Mouse (Mus musculus): Measurements from ENCODE around the gene Col15a1.

Col15a1 gene

DNA sequence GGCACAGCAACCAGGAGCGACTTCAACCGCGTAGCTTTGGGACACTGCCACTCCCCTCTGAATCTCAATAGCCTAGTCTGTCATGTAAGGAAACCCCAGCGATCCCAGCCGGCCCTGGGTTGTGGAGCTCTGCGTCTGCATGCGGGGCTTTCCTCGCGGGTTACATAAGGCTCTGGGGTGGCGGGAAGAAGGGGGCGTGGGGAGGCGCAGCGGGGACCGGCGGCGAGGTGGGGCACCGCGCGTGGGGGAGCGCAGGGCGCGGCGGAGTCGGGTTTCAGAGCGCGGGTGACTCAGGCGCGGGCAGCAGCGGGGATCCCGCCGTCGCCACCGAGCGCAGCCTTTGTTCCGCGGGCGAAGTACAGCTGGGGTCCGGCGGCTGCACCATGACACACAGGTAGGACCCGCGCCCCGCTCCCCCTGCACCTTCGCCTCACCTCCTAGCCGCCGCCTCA is at the start of gene Col15a1:
Col15a1 (plus strand) TSS at position 193 of the 452 bp plus-strand sequence.
- DNase-seq = peak; percentile 47

DNA sequence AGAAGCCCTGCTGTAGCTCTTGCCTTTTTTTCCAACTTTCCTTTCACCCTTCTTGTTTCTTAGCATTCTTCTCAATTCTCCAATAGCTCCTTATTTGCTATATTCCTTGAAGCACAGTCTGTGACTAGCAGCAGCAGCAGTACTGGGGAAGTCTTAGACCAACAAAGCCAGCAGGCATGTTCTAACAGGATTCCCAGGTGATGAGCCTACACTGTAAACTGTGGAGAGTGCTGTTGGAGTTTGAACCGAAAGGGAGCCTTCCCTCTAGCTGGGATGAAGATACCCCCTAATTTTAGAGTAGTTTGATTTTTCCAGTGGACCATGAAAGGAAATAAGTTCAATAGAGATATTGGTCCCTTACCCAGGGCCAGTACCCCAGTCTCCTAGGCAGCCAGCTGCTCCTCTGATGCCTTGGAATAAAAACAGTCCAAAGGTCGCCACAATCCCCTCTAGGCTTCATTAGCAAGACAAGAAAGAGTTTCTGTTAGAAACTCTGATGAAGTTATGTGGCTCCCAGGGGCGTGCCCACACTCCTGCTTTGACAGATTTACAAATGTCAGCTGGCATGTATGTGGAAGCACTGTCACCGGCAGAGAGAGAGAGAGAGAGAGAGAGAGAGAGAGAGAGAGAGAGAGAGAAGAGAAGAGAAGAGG is 46.7 kb upstream of the Col15a1 start:
- DNase-seq = peak; percentile 66

DNA sequence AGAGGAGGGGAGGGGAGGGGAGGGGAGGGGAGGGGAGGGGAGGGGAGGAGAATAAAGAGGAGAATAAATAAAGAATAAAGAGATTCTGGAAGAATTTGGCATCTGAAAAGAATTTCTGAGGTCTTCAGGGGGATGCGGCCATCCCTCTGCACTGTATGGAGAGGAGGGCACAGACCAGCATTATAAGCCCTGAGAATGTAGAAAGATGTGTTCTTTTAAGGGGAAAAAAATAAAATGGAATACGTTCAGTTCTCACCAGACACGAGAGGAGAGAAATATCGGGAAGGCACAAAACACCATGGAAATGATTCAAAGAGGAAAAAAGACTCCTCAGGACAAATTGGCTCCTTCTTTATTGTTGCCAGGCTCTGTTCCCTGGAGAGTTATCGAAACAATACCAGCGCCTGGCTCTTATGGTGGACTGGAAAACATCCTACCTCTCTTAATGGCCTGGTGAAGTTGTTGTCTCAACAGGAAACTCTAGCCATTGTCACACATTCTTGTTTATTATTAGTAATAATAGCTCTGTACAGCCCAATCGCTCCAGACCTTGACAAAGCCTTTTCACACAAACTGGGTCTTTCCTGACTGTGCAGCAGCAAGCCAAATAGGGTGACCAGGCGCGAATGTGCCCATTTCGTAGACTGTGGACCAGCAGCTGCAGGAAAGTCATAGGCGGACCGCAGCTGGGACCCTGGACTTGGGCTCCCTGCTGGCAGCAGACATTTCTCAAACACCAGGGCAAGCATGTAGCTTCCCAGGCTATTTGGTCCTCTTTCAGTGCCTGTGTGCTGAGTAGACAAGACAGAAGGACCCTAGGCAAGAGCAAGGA is 46.0 kb upstream of the Col15a1 start:
- no peak for DNase-seq

DNA sequence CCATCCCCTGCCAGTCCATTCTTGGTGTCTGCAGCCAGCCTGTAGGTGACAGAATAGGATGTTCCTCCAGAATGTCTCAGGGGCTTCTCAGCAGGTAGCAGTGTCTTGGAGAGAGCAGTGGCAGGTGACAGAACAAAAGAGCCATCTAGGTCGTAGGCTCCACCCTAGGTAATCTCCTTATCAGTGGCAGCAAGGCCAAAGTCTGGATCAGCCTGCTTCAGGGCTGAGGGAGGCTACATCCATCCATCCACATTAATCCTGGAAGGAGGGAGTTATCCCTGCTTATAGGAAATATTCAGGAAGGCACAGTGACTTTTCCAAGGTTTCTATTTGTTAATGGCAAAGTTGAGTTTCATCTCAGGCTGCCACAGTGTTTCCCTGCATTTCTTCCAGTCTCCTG is 35.6 kb upstream of the Col15a1 start:
- no peak for DNase-seq

DNA sequence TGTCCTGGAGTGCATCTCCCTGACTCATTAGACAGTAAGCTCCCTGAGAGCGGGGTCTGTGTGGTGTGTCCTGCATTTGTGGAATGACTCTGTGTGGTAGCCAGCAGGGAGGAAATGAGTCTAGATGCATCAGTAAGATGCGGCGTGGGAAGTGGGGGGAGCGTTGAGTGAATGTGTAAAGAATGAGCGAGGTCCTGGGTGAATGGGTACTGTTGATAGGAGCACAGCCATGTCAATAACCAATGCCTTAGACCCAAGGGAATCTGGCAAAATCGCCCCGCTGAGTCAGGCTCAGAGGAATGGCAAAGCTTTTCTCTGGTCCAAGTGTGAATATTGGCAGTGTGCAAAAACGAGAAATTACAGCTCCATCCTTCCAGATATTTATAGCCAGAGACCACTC is 30.9 kb upstream of the Col15a1 start:
- no peak for DNase-seq

DNA sequence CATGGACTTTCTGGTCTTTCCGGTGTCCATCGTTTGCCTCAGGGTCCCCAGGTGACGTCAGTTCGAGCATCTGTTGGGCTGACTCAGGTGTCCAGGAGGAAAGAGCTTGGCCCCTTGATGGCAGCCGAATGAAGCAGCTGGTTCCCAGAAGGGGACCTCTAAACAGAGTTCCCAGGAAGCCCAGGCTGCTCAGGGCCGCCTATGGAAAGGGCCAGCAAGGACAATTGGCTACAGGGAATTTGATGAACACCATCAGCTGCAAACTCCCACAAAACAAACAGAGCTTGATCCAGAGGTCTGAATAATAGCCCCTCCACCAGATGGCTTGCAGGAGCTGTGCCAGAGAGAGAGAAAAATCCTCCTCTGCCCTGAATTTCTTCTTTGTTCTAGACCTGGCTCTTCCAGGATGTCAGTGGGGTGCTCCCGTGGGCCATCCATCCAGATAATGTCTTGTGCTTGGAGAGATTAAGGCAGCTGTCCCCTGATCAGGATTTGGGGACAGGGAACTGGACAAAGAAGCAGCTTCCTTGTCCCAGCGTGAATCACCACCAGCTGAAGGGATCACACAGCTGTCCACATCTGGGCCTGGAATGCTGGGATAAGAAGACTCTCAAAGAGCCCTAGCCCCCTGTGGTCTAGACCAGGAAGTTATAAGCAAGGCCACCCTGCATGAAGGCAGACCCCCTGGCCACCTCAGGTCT is 29.6 kb upstream of the Col15a1 start:
- no peak for DNase-seq

DNA sequence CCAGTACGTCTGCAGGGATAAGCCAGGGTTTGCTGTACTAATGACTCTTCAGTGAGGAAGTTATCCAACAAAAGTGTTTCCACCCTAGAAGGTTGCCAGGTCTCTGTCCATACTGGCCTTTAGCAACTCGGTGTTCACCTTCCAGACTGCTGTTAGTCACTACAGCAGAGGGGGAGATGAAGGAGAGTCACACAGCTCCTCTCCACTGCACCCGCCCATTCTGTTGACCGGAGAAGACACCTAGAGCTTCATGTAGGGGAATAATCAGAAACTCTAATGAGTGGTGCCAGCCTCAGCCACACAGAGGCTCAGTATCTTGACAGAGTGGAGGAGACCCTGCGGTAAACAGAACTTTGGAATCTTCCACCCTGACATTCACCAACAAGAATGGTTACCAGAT is 28.4 kb upstream of the Col15a1 start:
- DNase-seq = no peak

DNA sequence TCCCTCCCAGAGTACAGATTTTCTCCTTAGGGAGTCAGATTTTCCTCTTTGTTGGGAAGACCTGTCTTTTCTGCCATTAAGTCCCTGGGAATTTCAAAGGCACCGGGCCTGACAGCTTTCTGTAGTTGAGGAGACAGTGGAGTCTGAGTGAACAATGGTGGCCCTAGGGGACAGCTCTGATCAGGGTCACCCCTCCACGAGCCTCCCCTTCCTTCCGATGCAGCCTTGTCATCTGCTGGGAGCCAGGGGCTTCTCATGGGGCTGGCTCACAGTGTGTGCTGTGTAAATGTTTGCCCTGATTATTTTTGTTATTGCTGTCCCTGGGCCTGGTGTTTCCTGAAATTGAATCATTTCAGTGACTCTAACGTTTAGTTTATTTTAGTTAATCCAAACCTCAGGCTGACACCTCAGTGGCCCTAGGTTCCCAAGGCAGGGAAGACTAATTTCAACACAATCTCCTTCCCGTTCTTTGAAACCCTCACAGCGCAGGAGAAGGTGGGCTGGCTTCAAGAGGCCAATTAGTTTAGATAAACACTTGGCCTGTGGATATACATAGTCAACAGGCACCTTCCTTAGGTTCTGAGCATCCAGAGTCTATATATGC is 23.8 kb upstream of the Col15a1 start:
- no peak for DNase-seq

DNA sequence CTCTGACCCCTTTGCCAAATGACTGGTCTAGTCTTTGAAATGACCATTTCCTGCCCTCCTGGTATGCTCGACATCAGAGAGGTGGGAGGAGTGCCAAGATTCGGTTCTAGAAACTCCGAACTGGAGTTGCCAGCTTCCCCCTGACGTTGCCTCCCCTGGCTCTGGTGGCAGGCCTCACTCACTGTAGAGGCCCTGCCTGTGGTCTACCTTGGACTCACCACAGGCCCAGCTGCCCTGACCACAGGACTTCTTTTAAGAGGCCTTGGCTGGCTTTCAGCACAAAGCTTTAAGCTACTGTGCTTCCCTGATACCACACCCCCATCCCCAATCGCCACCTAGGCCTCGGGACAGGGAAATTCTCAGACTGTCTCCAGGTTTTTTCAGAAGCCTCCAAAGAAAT is 21.4 kb upstream of the Col15a1 start:
- DNase-seq = no peak

DNA sequence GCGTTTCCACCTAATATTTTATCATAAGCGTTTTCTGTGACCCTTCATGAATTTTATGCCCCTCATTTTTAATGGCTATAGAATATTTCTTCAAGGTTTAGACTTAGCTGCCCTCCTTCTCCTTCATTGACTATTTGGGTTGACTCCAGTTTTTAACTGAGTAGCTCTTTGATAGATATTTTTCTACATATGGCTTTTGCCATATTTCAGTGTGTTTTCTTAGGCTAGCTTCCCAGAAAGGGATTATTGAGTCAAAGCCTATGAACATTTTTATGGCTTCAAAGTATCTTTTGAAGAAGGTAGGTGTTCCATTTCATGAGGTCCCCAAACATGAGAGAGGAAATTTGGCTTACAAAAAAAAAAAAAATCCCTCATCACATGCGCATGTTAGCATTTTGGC is 11.8 kb upstream of the Col15a1 start:
- DNase-seq = no peak

DNA sequence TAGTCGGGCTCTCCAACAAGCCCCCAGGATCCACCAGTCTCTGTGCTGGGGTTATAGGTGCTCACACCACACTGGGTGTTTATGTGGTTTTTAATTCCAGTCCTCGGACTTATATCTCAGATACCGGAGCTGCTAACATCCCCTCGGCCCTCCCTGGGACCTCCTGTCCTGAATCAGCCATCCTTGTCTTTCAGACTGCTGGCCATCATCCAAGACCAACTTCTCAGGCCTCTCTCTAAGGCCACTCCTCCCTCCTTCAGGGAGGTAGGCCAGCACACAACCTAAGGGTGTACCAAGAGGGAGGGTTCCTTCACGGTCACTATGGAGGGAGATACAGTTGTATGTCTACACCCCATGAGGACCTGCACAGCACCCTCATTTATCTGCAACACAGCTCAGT is 4.3 kb upstream of the Col15a1 start:
- no peak for DNase-seq

DNA sequence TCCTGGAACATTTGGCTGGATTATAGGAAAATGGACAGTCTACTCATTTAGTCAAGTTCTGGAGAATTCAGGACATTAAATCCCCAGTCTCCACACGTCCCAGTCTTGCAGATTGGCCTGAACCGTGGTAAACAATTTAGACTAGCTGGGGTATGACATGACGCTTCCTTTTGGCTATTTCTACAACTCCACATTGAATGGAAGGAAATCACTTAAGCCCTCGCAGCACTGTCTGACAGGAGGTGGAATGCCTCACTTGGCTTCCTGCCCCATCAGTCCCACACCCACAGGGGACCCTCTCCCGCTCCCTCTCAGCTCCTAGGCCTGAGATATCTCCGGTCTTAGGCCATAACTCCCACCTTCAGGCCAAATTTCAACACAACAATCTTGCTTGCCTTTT is 2.1 kb upstream of the Col15a1 start:
- DNase-seq = no peak

DNA sequence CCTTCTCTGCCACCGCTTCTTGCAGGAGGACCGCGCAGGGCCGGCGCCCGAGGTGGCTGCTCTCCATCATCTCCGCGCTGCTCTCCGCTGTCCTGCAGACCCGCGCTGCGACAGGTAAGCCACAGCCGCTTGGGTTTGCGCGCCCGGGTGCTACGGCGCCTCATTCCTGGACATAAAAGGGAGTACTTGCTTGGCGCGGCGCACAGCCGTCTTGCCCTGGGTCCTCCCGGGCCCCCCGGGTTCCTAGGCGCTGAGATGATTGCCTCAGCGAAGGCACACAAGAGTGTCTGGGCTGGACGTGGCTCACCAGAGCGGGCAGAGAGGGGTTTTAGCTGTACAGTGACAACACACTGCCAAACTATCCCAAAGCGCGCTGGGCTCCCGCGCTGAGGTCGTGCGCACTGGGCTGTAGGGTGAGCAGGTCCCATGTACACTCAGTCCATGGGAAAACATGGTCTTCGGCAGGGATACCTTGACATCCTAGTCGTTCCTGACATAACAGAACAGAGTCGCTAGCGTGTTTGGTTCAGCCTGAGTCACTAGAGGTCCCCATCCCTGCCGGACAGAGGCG is 545 bp downstream of the Col15a1 start:
- peak; percentile 38 for DNase-seq

DNA sequence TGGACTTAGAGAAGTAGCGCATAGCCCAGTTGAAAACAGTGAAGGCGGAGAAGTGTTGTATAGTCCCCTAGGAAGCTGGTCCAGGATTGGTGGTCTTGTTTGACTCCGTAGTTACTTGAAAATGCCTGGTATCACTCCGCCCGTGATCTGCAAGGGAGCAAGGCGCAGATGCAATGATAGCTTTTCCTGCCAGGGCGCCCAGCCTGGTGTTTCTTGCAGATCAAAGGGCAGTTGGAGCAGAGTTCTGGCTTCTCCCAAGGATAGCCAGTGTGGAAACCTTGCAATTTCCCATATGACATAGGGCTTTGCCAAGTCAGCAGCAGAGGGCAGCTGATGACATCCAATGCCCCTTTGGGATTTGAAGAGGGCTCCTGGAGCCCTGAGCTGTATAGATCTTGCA is 1.5 kb downstream of the Col15a1 start:
- DNase-seq = no peak

DNA sequence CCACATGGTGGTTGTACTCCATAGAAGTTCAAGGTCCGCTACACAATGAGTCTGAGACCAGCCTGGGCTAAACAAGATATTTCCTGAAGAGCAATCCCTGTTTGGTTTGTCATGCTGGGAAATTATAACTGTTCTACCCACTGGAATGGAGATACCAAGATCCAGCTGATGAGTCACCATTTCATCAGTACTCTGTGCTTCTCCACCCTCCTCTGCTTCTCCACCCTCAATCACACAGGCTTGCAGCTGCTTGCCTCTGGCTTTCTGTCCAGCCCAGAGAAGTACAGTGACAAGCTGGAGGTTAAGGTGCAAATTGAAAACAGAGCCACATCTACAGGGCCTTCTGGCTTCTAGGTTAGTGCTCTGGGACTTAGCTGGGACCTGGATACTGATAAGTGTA is 10.9 kb downstream of the Col15a1 start:
- no peak for DNase-seq

DNA sequence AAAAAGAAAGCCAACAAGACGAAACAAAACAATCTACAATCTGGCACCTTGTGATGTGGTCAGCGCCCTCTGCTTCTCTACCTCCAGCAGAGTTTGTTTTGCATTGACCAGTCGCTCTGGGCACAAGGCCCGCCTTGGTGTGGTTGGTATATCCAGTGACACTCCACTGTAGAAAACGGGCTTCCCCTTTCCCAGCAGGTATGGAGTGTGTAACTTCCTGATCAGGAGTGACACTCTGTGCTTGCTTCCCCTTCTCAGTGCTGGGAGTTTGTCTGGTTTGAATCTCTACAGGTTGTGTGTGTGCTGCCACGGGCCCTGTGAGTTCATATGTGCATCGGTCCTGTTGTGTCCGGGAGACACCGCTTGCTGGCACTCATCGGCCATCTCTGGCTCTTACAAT is 11.4 kb downstream of the Col15a1 start:
- DNase-seq = no peak

DNA sequence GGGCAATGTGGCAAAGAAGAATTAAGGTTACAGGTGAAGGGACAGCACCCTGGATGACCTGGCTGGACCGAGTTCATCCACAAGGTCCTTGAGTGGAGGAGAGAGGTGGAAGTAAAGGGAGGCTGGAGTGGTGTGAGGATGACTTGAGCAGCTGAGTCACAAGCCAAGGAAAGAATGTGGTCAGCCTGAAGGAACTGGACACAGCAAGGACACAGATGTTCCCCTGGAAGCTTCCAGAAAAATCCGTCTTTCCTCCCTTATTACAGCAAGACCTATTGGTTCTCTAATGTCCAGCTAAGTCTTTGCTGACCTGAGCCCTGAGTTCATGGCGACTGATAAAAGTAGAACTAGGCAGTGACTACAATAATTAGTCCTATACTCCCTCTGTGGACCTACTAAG is 12.6 kb downstream of the Col15a1 start:
- no peak for DNase-seq

DNA sequence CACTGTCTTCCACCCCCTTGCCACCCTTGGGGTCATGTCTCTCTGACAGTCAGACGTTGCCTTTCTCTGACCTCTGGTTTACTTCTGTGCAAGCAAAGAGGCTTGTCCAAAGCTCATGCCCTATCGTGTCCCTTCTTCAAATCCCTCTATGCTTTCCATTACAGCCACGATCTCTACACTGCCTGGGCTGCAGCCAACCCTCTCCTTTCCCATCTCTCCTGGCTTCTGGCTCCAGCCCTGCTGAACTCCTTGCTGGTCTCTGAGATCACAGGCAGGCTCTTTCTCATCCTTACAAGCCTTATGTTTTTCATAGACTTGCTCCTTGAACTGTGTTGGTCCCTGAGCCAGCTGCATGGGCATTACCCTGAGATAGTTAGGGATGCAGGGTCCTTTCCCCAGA is 14.2 kb downstream of the Col15a1 start:
- DNase-seq = no peak

DNA sequence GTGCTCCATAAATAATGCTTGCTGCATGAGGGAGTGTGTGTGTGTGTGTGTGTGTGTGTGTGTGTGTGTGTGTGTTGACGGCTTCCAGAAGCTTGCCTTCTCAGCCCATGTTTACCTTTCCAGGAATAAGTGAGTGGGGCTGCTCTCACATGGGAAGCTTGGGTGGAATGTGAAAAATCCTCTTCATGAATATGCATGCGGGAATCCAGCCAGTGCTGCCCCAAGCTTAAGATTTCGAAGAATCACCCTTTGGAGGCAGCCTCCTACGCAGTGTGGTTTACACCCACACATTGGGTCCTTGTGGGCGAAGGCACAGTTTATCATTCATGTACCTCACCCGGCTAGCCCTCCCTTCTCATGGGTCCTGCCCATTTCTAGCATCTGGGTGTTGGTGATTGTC is 18.0 kb downstream of the Col15a1 start:
- DNase-seq = no peak

DNA sequence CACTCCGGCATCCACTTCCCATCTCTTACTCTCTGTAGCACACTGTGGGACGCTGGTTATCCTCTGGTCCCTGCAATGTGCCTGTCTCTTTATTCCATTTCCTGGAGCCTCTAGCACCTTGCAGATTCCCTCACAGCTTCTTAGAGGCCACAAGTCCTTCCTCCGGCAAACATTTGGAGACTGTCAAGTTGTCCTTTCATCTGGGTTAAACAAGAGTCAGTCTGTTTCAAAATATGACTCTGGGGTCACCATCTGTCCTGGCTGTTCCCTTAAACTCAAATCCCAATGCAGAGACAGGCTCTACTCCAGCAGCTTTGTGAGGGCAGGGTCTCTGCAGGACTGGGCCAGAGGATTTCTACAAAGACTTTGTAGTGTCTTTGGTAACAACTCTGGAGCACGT is 19.1 kb downstream of the Col15a1 start:
- no peak for DNase-seq

DNA sequence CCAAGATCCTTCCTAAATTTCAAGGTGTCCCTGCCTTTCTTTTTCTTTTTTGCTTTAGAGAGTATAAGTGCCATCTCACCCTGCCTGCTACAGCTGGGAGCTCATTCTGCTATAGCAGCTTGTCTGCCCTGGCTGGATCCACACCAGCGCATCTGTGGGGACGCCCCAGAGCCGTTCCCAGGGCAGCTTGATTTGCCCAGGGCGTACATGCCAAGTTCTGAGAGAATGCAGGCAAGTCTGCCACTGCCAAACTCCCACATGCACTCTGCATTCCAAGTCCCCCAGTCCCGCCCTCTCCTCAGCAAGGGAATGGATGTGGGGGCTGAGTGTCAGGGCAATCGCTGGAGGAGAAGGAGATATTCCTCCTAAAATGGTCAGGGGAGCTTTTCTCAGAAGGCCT is 19.8 kb downstream of the Col15a1 start:
- DNase-seq = no peak

DNA sequence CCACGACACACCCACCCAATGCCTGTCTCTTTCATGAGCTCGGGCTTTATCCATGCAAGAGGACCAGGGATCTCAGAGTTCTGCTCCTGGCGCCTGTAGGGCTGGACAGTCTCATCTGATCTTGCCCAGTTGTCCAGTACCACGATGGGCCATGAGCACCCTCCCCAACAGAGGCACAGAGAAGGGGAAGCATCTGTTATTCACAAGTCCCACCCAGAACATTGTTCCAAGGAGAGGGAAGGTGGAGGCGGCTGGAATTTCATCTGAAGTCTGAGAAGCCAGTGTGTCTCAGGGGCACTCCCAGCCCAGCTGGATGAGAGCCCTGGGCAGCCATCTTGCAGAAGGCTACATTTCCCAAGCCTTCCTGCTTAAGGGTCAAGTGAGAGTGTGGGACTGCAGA is 21.0 kb downstream of the Col15a1 start:
- DNase-seq = no peak

DNA sequence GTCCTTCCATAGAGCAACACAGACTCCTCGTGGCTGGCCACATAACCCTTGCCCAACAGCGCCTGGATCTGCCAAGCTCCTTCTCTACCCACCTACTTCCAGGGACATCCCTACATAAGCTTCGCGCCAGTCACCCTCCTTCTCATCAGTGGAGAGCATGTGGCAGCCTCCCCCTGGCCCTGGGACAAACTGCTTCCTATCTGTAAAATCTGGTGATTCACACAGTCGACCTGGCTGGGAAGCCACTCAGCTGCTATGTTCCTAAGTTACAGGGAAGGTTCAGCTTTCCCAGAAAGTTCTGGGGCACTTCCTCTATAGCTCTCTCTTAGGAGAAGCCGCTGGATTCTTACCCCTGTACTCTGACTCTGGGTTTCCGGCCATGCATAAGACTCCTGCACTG is 22.5 kb downstream of the Col15a1 start:
- no peak for DNase-seq

Measured in embryo, embryonic 11 days (tissue).